Mouse (Mus musculus) megakaryocyte, embryonic 14.5 days (primary cell): ENCODE measurements at regions not wholly inside any gene's neighbourhood (a gene's known extent, or its start where the extent isn't known, plus 50 kb on each side); places are given as distances from the start of the nearest gene placed in this dataset.

Experiments used
- H3K27me3 ChIP-seq: replicated peaks from 2 replicates; pipeline ENCODE3; 2012; ENCODE audit warnings: inconsistent platforms
- H3K36me3 ChIP-seq: replicated peaks from 2 replicates; pipeline ENCODE3; 2012; ENCODE audit warnings: low read length, inconsistent platforms, mixed read lengths
- H3K4me1 ChIP-seq: 2 replicates; pipeline ENCODE4 v1.6.1; 2012; ENCODE audit warnings: inconsistent platforms
- H3K4me3 ChIP-seq: replicated peaks from 2 replicates; pipeline ENCODE3; 2012; ENCODE audit warnings: moderate library complexity, mild to moderate bottlenecking, inconsistent platforms
- H3K9me3 ChIP-seq: 2 replicates; pipeline ENCODE4 v1.6.1; 2012; ENCODE audit warnings: inconsistent platforms
- FLI1 ChIP-seq: IDR thresholded peaks from 2 replicates; pipeline ENCODE4 v1.6.1; 2012; ENCODE audit warnings: low read length, inconsistent platforms, mixed read lengths
- GATA1 ChIP-seq: IDR thresholded peaks from 3 replicates; pipeline ENCODE4 v1.6.1; 2012; ENCODE audit warnings: mixed read lengths, low read length, inconsistent platforms, borderline replicate concordance

- no peaks in the 10 kb centered on the region for H3K4me1 ChIP-seq
- TF ChIP-seq GATA1 = no peak
- TF ChIP-seq FLI1 = no peak
- H3K4me3 ChIP-seq = no peak overlapping the region
- 0 out of 2 replicates have a peak, but pooled peaks cover 4% of the 10 kb centered on the region for H3K9me3 ChIP-seq
- no peaks in the 10 kb centered on the region for H3K36me3 ChIP-seq
- no peaks in the 10 kb centered on the region for H3K27me3 ChIP-seq
Observed at GRCm38 (mm10) chr6:99857411-99857810, 131.2 kb upstream of the Prok2 start.

- H3K4me3 ChIP-seq = no peak overlapping the region
- H3K4me1 ChIP-seq = no peaks in the 10 kb centered on the region
- no peaks in the 10 kb centered on the region for H3K36me3 ChIP-seq
- H3K9me3 ChIP-seq = 0 out of 2 replicates have a peak, but pooled peaks cover 4% of the 10 kb centered on the region
- TF ChIP-seq FLI1 (no peak), GATA1 (no peak)
- H3K27me3 ChIP-seq = no peaks in the 10 kb centered on the region
Observed at GRCm38 (mm10) chr6:99853716-99854115, 127.5 kb upstream of the Prok2 start.

GRCm38 (mm10) chr6:99850706-99851105, 124.5 kb upstream of the Prok2 start:
- no peaks in the 10 kb centered on the region for H3K27me3 ChIP-seq
- no peaks in the 10 kb centered on the region for H3K4me1 ChIP-seq
- no peak for TF ChIP-seq GATA1
- no peak for TF ChIP-seq FLI1
- H3K4me3 ChIP-seq = no peak overlapping the region
- no peaks in the 10 kb centered on the region for H3K9me3 ChIP-seq
- no peaks in the 10 kb centered on the region for H3K36me3 ChIP-seq

- H3K4me1 ChIP-seq = no peaks in the 10 kb centered on the region
Observed at GRCm38 (mm10) chr6:99845508-99845846, 119.3 kb upstream of the Prok2 start.

GRCm38 (mm10) chr6:99844775-99845507, 118.7 kb upstream of the Prok2 start:
- Histone ChIP-seq H3K36me3 (no peaks in the 10 kb centered on the region), H3K27me3 (peaks cover 5% of the 10 kb centered on the region), H3K4me3 (no peak overlapping the region), H3K4me1 (no peaks in the 10 kb centered on the region), H3K9me3 (no peaks in the 10 kb centered on the region)
- TF ChIP-seq GATA1 (no peak), FLI1 (no peak)

More at GRCm38 (mm10) chr6:99845508-99845846, 119.3 kb upstream of the Prok2 start:
- H3K4me3 ChIP-seq = no peak overlapping the region
- no peak for TF ChIP-seq GATA1
- TF ChIP-seq FLI1 = no peak
- H3K36me3 ChIP-seq = no peaks in the 10 kb centered on the region
- peaks cover 5% of the 10 kb centered on the region for H3K27me3 ChIP-seq
- no peaks in the 10 kb centered on the region for H3K9me3 ChIP-seq

GRCm38 (mm10) chr6:99843507-99843906, 117.3 kb upstream of the Prok2 start:
- Histone ChIP-seq H3K4me3 (no peak overlapping the region), H3K9me3 (no peaks in the 10 kb centered on the region), H3K36me3 (no peaks in the 10 kb centered on the region), H3K4me1 (no peaks in the 10 kb centered on the region), H3K27me3 (peaks cover 5% of the 10 kb centered on the region)
- no peak for TF ChIP-seq GATA1
- TF ChIP-seq FLI1 = no peak

- no peak overlapping the region for H3K4me3 ChIP-seq
- no peaks in the 10 kb centered on the region for H3K4me1 ChIP-seq
- H3K36me3 ChIP-seq = no peaks in the 10 kb centered on the region
- peaks cover 5% of the 10 kb centered on the region for H3K27me3 ChIP-seq
- H3K9me3 ChIP-seq = no peaks in the 10 kb centered on the region; the same call in 1 of the 2 replicates
- TF ChIP-seq FLI1 (no peak), GATA1 (no peak)
Observed at GRCm38 (mm10) chr6:99842723-99843122, 116.5 kb upstream of the Prok2 start.

- H3K27me3 ChIP-seq = peaks cover 5% of the 10 kb centered on the region
- peaks cover 6% of the 10 kb centered on the region; the same call in 1 of the 2 replicates for H3K9me3 ChIP-seq
- H3K4me3 ChIP-seq = no peak overlapping the region
- no peaks in the 10 kb centered on the region for H3K36me3 ChIP-seq
- no peak for TF ChIP-seq GATA1
- no peak for TF ChIP-seq FLI1
- H3K4me1 ChIP-seq = no peaks in the 10 kb centered on the region
Observed at GRCm38 (mm10) chr6:99840823-99841222, 114.6 kb upstream of the Prok2 start.

GRCm38 (mm10) chr6:99833323-99833722, 107.1 kb upstream of the Prok2 start:
- Histone ChIP-seq H3K4me1 (no peaks in the 10 kb centered on the region), H3K36me3 (no peaks in the 10 kb centered on the region), H3K9me3 (peaks cover 6% of the 10 kb centered on the region; the same call in 1 of the 2 replicates), H3K27me3 (no peaks in the 10 kb centered on the region), H3K4me3 (no peak overlapping the region)
- TF ChIP-seq FLI1 (no peak), GATA1 (no peak)

- Histone ChIP-seq H3K9me3 (no peaks in the 10 kb centered on the region), H3K27me3 (no peaks in the 10 kb centered on the region), H3K4me1 (no peaks in the 10 kb centered on the region), H3K36me3 (no peaks in the 10 kb centered on the region), H3K4me3 (no peak overlapping the region)
- no peak for TF ChIP-seq FLI1
- TF ChIP-seq GATA1 = no peak
Observed at GRCm38 (mm10) chr6:99827625-99828024, 101.4 kb upstream of the Prok2 start.
